Mouse (Mus musculus): ENCODE measurements around the gene Txndc2.

GRCm38 (mm10) chr17:65606014-65606413 lies 36.0 kb downstream of the Txndc2 start:
- TF ChIP-seq CTCF (IDR thresholded peaks at IDR 0.05; ENCODE audit: borderline replicate concordance, insufficient read depth, low read depth, low read length) (no peak), POLR2A (IDR thresholded peaks at IDR 0.05; ENCODE audit: borderline replicate concordance, insufficient read depth, low read length) (no peak)
